Mouse (Mus musculus) liver, embryonic 12.5 days (tissue): ENCODE data around the gene Crot. TPM values are rescaled to one million over a fixed set of nuclear protein-coding genes. Genes with fewer than 3 reads are reported as not detected.

Source experiments
- ATAC-seq: fragments of 200-750 bp; cut with Nextera tagmentation; 2 replicates; pipeline ENCODE4 v1.8.0; 2017; ENCODE audit warnings: moderate number of reproducible peaks, mild to moderate bottlenecking, moderate library complexity
- H3K27ac ChIP-seq: fragments of 300-500 bp; sonication (generic); 2 replicates; pipeline ENCODE4 v1.5.1; 2016; ENCODE audit warnings: mild to moderate bottlenecking
- H3K27me3 ChIP-seq: fragments of 300-500 bp; sonication (generic); replicated peaks from 2 replicates; pipeline ENCODE4 v1.6.1; 2016; ENCODE audit warnings: mild to moderate bottlenecking, moderate library complexity
- H3K36me3 ChIP-seq: fragments of 300-500 bp; sonication (generic); 2 replicates; pipeline ENCODE4 v1.6.1; 2016; ENCODE audit warnings: mild to moderate bottlenecking, moderate library complexity
- H3K4me1 ChIP-seq: fragments of 300-500 bp; sonication (generic); 2 replicates; pipeline ENCODE4 v1.6.1; 2016
- H3K4me2 ChIP-seq: fragments of 300-500 bp; sonication (generic); 2 replicates; pipeline ENCODE4 v1.6.1; 2016; ENCODE audit warnings: mild to moderate bottlenecking, moderate library complexity
- H3K4me3 ChIP-seq: fragments of 300-500 bp; sonication (generic); 2 replicates; pipeline ENCODE4 v1.5.1; 2016; ENCODE audit warnings: mild to moderate bottlenecking, moderate library complexity
- H3K9ac ChIP-seq: fragments of 300-500 bp; sonication (generic); 2 replicates; pipeline ENCODE4 v1.6.1; 2016; ENCODE audit warnings: mild to moderate bottlenecking, moderate library complexity
- H3K9me3 ChIP-seq: fragments of 300-500 bp; sonication (generic); replicated peaks from 2 replicates; pipeline ENCODE4 v1.6.1; 2016; ENCODE audit warnings: mild to moderate bottlenecking, moderate library complexity
- WGBS: fragments of 180-500 bp; shearing (Covaris S2); methylation state at CpG from one replicate; pipeline ENCODE4 v1.1.7; 2016; ENCODE audit not compliant: insufficient replicate concordance; 5-methylcytosine and 5-hydroxymethylcytosine counted together
- polyA plus RNA-seq: library from polyadenylated mRNA; unstranded; fragments of >200 nt; fragmentation: Nextera tagmentation; extraction: Ambion mirVana; gene quantifications from 2 replicates; pipeline ENCODE4 v1.2.1, GENCODE M21; 2016

The Crot gene
- polyA plus RNA-seq, result 30.1 and 31.4 TPM in 2 replicates

GRCm38 (mm10) chr5:8996686-8997512 lies at the start of gene Crot:
Crot (minus strand) TSS chr5:8997324.
- no peaks in the 10 kb centered on the region for H3K27me3 ChIP-seq
- peaks cover 27% of the 10 kb centered on the region for H3K4me1 ChIP-seq
- H3K27ac ChIP-seq, result peak within 1 kb of the TSS; percentile 87
- H3K4me2 ChIP-seq, result peak within 1 kb of the TSS; percentile 80
- WGBS, result under 1% methylated on average over 46 of the region's 57 CpGs
- peaks cover 17% of the 10 kb centered on the region for H3K36me3 ChIP-seq
- H3K4me3 ChIP-seq, result peak within 1 kb of the TSS; percentile 82
- no peaks in the 10 kb centered on the region for H3K9me3 ChIP-seq
- peak; percentile 97 for ATAC-seq
- peak within 1 kb of the TSS; percentile 79 for H3K9ac ChIP-seq

- Histone ChIP-seq H3K27ac (no peak overlapping the region), H3K27me3 (no peaks in the 10 kb centered on the region), H3K4me3 (no peak overlapping the region), H3K36me3 (no peaks in the 10 kb centered on the region), H3K4me2 (no peak overlapping the region), H3K4me1 (no peaks in the 10 kb centered on the region), H3K9me3 (no peaks in the 10 kb centered on the region), H3K9ac (no peak overlapping the region)
- 70% methylated on average over 8 of the region's 8 CpGs for WGBS
- ATAC-seq, result peak; percentile 50
Observed at GRCm38 (mm10) chr5:9045904-9046303, 48.8 kb upstream of the Crot start.

DNA sequence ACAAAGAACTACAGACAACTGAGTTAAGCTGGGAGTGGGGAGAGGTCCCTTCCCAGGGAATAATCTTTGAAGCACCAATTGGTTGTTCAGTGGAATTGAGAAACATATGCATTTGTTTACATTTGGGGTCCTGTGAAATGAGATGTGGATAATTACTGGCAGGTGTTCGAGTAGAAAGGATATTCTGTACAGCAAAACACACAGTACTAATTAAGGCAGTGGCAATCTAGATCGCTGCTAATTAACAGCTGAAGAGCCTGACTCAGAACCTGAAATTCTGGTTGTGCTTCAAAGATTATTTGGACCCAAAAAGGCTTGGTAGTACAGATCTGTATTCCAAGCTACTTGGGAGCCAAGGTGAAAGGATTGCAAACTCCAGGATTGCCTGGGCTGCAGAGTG lies 47.7 kb upstream of the Crot start:
- ATAC-seq, result no peak
- Histone ChIP-seq H3K4me3 (no peak overlapping the region), H3K27me3 (no peaks in the 10 kb centered on the region), H3K9ac (no peak overlapping the region), H3K4me2 (no peak overlapping the region), H3K36me3 (no peaks in the 10 kb centered on the region), H3K9me3 (no peaks in the 10 kb centered on the region), H3K4me1 (no peaks in the 10 kb centered on the region; the same call in 1 of the 2 replicates), H3K27ac (no peak overlapping the region)
- WGBS, result 41% methylated on average over 2 of the region's 2 CpGs

- no peak overlapping the region for H3K4me3 ChIP-seq
- no peak for ATAC-seq
- no peak overlapping the region for H3K27ac ChIP-seq
- 66% methylated on average over 8 of the region's 8 CpGs for whole genome bisulfite sequencing
- no peaks in the 10 kb centered on the region; the same call in 1 of the 2 replicates for H3K4me1 ChIP-seq
- no peaks in the 10 kb centered on the region for H3K9me3 ChIP-seq
- no peak overlapping the region for H3K4me2 ChIP-seq
- no peaks in the 10 kb centered on the region for H3K27me3 ChIP-seq
- H3K36me3 ChIP-seq, result no peaks in the 10 kb centered on the region
- H3K9ac ChIP-seq, result no peak overlapping the region
Observed at GRCm38 (mm10) chr5:9043582-9044267, 46.6 kb upstream of the Crot start.

DNA sequence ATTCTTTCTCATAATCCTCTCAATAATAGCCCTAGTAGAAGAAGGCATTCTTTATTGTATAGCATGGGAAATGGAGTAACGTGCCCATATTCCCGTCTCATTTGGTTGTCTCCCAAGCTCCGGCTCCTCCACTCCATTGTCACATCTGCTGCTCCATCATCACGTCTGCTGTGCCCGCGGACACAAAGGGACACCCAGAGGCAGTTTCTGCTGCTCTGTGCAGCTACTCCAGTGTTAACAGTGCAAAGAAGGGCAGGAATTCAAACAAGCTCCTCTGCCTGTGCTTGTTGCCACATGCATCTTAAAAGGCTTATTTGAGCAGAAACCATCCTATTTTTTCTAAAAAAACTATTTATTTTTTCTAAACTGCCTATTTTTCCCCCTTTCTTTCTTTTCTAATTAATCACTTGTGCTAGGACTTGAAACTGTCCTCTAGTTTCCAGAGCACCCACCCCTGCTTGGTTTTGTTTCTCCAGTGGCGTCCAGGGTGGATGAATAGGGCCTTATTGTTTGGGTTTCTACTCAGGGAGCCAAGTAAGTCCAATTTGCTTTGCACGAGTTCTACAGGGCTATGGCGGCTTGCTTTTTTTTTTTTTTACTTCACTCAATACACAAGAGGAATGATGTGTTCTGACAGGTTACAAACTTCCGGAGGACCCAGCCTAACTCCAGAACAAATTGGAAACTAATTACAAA lies 45.7 kb upstream of the Crot start:
- 72% methylated on average over 10 of the region's 10 CpGs for WGBS
- Histone ChIP-seq H3K4me2 (no peak overlapping the region), H3K36me3 (no peaks in the 10 kb centered on the region), H3K9ac (no peak overlapping the region), H3K4me1 (no peaks in the 10 kb centered on the region; the same call in 1 of the 2 replicates), H3K9me3 (no peaks in the 10 kb centered on the region), H3K27ac (no peak overlapping the region), H3K27me3 (no peaks in the 10 kb centered on the region), H3K4me3 (no peak overlapping the region)
- no peak for ATAC-seq

- Histone ChIP-seq H3K27me3 (no peaks in the 10 kb centered on the region), H3K4me1 (no peaks in the 10 kb centered on the region; the same call in 1 of the 2 replicates), H3K9me3 (no peaks in the 10 kb centered on the region), H3K36me3 (no peaks in the 10 kb centered on the region), H3K4me2 (no peak overlapping the region), H3K4me3 (no peak overlapping the region), H3K9ac (no peak overlapping the region), H3K27ac (peak overlapping the region; percentile 18; the same call in 1 of the 2 replicates)
- 51% methylated on average over 3 of the region's 3 CpGs for WGBS
- ATAC-seq, result peak; percentile 40; the same call in 1 of the 2 replicates
Observed at GRCm38 (mm10) chr5:9040665-9041215, 43.6 kb upstream of the Crot start.

- H3K36me3 ChIP-seq, result no peaks in the 10 kb centered on the region
- peak overlapping the region; percentile 18; the same call in 1 of the 2 replicates for H3K27ac ChIP-seq
- H3K9ac ChIP-seq, result no peak overlapping the region
- H3K4me3 ChIP-seq, result no peak overlapping the region
- no peaks in the 10 kb centered on the region; the same call in 1 of the 2 replicates for H3K4me1 ChIP-seq
- ATAC-seq, result 0 out of 2 replicates have a peak, but pooled peaks have one; percentile 13
- no peaks in the 10 kb centered on the region for H3K27me3 ChIP-seq
- H3K9me3 ChIP-seq, result no peaks in the 10 kb centered on the region
- 69% methylated on average over 7 of the region's 7 CpGs for WGBS
- H3K4me2 ChIP-seq, result no peak overlapping the region
Observed at GRCm38 (mm10) chr5:9039978-9040377, 42.9 kb upstream of the Crot start.

- Histone ChIP-seq H3K9ac (no peak overlapping the region), H3K4me2 (no peak overlapping the region), H3K4me1 (no peaks in the 10 kb centered on the region; the same call in 1 of the 2 replicates), H3K36me3 (no peaks in the 10 kb centered on the region), H3K27ac (no peak overlapping the region), H3K4me3 (no peak overlapping the region), H3K9me3 (no peaks in the 10 kb centered on the region), H3K27me3 (no peaks in the 10 kb centered on the region)
- ATAC-seq, result no peak
- 41% methylated on average over 4 of the region's 4 CpGs for WGBS
Observed at GRCm38 (mm10) chr5:9037292-9037691, 40.2 kb upstream of the Crot start.

DNA sequence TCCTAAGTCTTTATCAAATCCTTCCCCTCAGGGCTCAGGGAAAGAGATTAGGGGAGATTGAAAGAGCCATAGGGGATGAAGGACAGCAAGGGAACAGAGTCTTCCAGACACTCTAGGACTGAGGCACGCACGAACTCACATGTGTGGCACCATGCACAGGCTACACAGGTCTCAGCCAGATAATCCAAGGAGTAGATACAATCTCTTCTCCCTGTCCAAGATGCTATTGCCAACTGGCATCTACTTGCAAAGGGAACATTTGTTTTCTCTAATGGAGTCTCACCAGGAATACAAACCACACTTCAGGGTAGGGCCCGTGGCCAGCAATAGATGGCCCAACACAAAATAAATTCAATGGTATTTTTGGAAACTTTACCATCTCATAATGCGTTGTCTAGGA lies 38.3 kb upstream of the Crot start:
- Histone ChIP-seq H3K36me3 (no peaks in the 10 kb centered on the region), H3K27me3 (no peaks in the 10 kb centered on the region), H3K9me3 (no peaks in the 10 kb centered on the region), H3K4me2 (no peak overlapping the region), H3K4me1 (no peaks in the 10 kb centered on the region; the same call in 1 of the 2 replicates), H3K27ac (no peak overlapping the region), H3K4me3 (no peak overlapping the region), H3K9ac (no peak overlapping the region)
- 80% methylated on average over 4 of the region's 4 CpGs for WGBS
- ATAC-seq, result no peak

DNA sequence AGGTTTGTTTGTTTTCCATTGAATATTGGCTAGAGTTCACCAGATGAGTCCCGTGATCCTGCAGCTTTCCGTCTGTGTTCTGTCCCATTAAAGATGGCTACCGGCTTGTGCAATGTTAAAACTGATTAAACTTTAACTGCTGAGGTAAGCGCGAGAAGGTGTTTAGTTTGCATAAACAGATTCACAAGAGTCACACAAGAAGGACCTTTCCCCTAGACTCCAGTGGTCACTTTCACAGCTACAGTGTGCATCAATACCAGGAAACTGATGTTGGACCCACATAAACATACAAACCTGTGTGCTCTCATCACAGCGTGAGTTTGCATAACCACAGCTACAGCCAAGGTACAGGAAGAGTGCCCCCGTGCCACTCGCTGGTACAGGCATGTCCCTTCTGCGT lies 37.4 kb upstream of the Crot start:
- H3K4me3 ChIP-seq, result no peak overlapping the region
- ATAC-seq, result peak; percentile 73
- no peaks in the 10 kb centered on the region for H3K4me1 ChIP-seq
- H3K4me2 ChIP-seq, result no peak overlapping the region
- 77% methylated on average over 9 of the region's 9 CpGs for WGBS
- no peak overlapping the region for H3K9ac ChIP-seq
- no peaks in the 10 kb centered on the region for H3K27me3 ChIP-seq
- 0 out of 2 replicates have a peak overlapping the region, but pooled peaks have one; percentile 5 for H3K27ac ChIP-seq
- no peaks in the 10 kb centered on the region for H3K36me3 ChIP-seq
- H3K9me3 ChIP-seq, result no peaks in the 10 kb centered on the region

GRCm38 (mm10) chr5:9033843-9034242 lies 36.7 kb upstream of the Crot start:
- Histone ChIP-seq H3K36me3 (no peaks in the 10 kb centered on the region), H3K27ac (peak overlapping the region; percentile 51; the same call in 1 of the 2 replicates), H3K4me2 (no peak overlapping the region), H3K4me3 (no peak overlapping the region), H3K4me1 (no peaks in the 10 kb centered on the region), H3K27me3 (no peaks in the 10 kb centered on the region), H3K9me3 (no peaks in the 10 kb centered on the region), H3K9ac (no peak overlapping the region)
- ATAC-seq, result peak; percentile 41
- WGBS, result 66% methylated on average over 5 of the region's 5 CpGs
